Mouse (Mus musculus): Measurements from ENCODE around the gene Zfpm1.

Zfpm1 gene

GRCm38 (mm10) chr8:122274651-122275391 is 7.1 kb upstream of the Zfpm1 start:
- DNase-seq (ENCODE audit: low spot score in 2 of 2): no peak

GRCm38 (mm10) chr8:122276308-122276707 is 5.6 kb upstream of the Zfpm1 start:
- DNase-seq (ENCODE audit: low spot score in 2 of 2): no peak

- DNase-seq (ENCODE audit: low spot score in 2 of 2): no peak
Observed at GRCm38 (mm10) chr8:122277204-122277995, 4.5 kb upstream of the Zfpm1 start.

- DNase-seq (ENCODE audit: low spot score in 2 of 2): no peak
Observed at GRCm38 (mm10) chr8:122280156-122280555, 1.8 kb upstream of the Zfpm1 start.

GRCm38 (mm10) chr8:122280588-122281316 is 1.2 kb upstream of the Zfpm1 start:
- peak in 1 of 2 experiments; percentile 76 for DNase-seq (ENCODE audit: low spot score in 2 of 2)

- peak; percentile 100 for DNase-seq (ENCODE audit: low spot score in 2 of 2)
Observed at GRCm38 (mm10) chr8:122281317-122282034, 465 bp upstream of the Zfpm1 start.

- peak in 1 of 2 experiments; percentile 62 for DNase-seq (ENCODE audit: low spot score in 2 of 2)
Observed at GRCm38 (mm10) chr8:122282501-122283355, 787 bp downstream of the Zfpm1 start.

GRCm38 (mm10) chr8:122283356-122284202 is 1.6 kb downstream of the Zfpm1 start:
- peak; percentile 69 to 70 for DNase-seq (ENCODE audit: low spot score in 2 of 2)

GRCm38 (mm10) chr8:122284203-122284658 is 2.3 kb downstream of the Zfpm1 start:
- peak; percentile 75 to 77 for DNase-seq (ENCODE audit: low spot score in 2 of 2)

GRCm38 (mm10) chr8:122284659-122285261 is 2.8 kb downstream of the Zfpm1 start:
- DNase-seq (ENCODE audit: low spot score in 2 of 2): peak; percentile 67 to 77

- DNase-seq (ENCODE audit: low spot score in 2 of 2): peak; percentile 75 to 77
Observed at GRCm38 (mm10) chr8:122285727-122286126, 3.8 kb downstream of the Zfpm1 start.

- peak; percentile 78 to 85 for DNase-seq (ENCODE audit: low spot score in 2 of 2)
Observed at GRCm38 (mm10) chr8:122286899-122287298, 5.0 kb downstream of the Zfpm1 start.

GRCm38 (mm10) chr8:122287742-122288141 is 5.8 kb downstream of the Zfpm1 start:
- DNase-seq (ENCODE audit: low spot score in 2 of 2): no peak

- DNase-seq (ENCODE audit: low spot score in 2 of 2): no peak
Observed at GRCm38 (mm10) chr8:122288344-122288743, 6.4 kb downstream of the Zfpm1 start.

GRCm38 (mm10) chr8:122291075-122291474 is 9.1 kb downstream of the Zfpm1 start:
- no peak for DNase-seq (ENCODE audit: low spot score in 2 of 2)

GRCm38 (mm10) chr8:122291549-122291948 is 9.6 kb downstream of the Zfpm1 start:
- peak; percentile 44 to 68 for DNase-seq (ENCODE audit: low spot score in 2 of 2)

- no peak for DNase-seq (ENCODE audit: low spot score in 2 of 2)
Observed at GRCm38 (mm10) chr8:122293484-122293883, 11.5 kb downstream of the Zfpm1 start.

GRCm38 (mm10) chr8:122294273-122294683 is 12.3 kb downstream of the Zfpm1 start:
- peak in 1 of 2 experiments; percentile 76 for DNase-seq (ENCODE audit: low spot score in 2 of 2)

GRCm38 (mm10) chr8:122295389-122295788 is 13.4 kb downstream of the Zfpm1 start:
- DNase-seq (ENCODE audit: low spot score in 2 of 2): no peak

All from spleen, postnatal 10 days (tissue).